Mouse (Mus musculus): Measurements from ENCODE around the gene Tenm2.

The Tenm2 gene

DNA sequence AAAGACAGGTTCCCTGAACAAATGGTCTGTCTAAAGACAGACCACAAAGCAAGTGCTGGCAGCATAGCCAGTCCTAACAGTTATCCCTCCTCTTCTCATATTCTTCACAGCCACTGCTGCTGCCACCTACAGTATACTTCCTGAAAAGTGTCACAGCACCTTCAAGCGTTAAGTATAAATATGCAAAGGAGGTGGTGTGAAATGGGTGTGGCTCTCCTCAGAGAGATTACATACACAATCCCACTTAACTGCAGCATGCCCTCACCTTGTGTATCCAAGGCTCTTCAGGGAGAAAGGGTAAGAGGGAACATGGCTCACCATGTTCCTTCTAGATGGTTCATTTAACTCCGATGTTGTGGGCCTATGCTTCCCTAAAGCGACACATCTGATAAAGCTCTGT is 1215.8 kb downstream of the Tenm2 start:
- DNase-seq: no peak

DNA sequence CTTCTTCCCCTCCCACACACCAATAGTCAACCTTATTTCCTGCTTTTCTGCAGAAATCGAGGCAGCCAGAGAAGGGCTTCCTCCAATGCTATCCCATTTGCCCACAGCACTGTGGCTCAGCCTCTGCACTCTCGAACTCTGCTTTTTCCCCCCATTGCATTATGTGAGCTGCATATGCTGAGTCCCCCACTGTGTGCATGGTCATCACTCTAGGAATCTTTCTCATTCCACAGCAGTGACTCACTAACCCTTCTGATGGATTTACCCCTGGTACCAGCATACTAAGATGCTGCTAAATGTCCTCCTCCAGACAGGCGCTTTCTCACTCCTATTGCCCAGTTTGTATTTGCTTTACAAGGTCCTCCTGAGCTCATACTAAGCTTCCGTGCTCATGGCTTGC is 1222.6 kb downstream of the Tenm2 start:
- no peak for DNase-seq

DNA sequence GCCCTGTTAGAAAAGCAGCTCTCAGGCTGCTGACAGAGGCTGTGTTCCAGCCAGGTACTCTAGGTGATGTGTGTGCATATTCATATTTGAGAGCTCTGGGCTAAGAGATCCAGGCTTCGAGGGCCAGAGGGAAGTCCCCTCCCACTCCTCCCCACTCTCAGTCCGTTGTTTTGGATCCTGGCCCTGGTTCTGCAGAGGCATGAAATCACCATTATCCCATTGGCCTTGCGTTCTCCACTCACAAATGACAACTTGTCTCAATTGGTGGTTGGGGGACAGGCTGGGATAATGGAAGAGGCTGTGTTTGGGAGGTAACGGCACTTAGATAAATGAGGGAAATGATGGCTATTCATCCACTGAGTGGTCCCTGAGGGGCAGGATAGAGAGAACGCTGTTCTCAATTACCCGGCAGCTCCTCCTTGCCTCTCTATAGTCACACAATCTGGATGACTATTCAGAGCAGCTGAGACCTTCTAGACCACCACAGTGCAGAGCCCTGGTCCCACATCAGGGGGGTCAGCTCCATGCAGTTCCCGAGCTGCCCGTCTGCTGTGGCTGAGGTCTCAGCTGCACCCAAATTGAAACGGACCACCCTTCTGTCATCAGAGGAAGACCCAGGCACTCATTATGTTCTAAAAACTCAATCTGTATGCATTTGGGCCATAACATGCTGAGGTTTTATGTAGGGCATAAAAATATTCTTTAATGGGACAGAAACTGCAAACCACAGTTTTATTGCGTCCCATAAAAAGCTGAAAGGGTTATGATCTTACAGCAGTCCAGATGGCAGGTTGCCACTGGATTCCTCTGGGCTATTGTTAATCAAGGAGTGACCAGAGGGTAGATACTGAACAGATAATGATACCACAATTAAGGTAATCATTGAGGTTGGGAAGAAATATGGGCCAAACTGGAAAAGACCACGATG is 1226.2 kb downstream of the Tenm2 start:
- DNase-seq: no peak

DNA sequence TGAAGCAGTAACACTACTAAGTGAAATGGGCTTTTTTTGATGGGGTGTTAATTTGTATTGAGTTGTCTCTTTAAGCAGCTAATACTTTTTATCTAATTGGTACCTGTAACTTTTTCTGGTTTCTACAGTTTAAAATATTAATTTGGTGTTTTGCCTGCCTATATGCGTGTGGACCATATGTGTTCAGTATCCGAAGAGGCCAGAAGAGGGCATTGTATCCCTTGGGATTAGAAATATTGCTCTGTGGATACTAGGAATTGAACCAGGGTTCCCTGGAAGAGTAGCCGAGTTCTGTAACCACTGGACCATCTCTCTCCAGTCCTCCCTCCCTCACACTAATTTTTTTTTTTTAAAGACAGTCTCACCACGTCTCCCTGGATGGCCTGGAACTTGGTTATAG is 1232.9 kb downstream of the Tenm2 start:
- peak; percentile 28 for DNase-seq

DNA sequence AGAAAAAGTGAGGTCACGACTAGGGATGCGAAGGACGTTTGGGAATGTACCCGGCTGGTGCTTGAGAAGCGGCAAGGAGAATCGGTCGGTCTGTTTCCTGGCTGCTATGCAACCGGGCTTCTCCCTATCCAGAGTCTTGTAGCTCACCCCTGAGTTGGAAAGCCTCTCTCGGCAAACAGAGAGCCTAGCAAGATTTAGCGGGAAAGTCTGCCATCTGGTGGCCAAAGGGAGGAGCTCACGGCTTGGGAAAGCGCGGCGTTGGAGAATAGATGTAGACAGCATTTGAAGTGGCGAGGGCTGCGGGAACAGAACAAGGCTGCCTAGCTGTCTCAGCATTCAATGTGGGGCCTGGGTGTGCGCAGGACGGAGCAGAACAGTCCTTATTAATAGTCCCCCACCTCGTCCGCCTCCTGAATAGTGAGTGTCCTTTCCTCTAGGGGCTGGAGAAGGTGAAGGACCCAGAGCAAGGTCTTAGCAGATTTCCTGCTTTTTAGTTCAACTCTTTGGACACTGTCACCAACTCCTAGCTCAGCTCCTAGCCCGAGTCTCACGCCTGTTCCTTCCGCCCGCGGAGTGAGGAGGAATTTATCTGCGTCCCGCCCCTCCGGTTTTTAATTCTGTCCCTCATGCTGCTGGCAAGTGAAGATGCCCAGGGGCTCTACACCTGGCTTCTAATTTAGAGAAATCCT is 1234.3 kb downstream of the Tenm2 start:
- DNase-seq: peak; percentile 91

DNA sequence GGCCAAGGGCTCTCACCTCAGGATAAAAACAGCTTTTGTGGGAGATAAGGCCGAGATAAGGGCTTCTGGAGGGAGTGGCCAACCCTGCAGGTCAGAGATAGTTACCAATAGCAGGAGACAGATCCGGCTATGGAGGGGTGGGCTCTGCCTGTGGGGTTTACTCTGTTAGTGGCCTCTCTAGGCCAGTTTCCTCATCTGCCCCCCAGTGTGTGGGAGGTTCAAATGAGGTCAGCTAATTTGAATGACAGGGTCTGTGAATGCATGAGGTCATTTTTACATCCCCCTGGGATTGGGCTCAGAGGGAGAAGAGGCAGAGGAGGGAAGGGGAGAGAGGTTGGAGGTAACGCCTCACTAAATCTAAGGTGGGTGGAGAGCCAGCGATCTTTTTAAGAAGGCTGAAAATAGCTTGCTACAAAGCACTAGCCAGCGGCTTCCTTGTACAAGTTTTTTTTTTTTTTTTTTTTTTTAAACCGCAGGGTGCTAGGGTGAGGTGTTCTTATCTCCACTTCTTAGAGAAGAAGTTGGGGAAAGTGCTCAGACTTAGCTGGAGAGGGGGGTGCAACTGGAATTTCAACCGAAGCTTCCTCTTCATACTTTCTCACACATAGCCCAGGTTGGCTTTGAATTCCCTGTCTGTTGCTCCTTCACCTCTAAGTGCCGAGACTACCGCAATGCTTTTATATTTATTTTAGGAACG is 1235.0 kb downstream of the Tenm2 start:
- DNase-seq: no peak

DNA sequence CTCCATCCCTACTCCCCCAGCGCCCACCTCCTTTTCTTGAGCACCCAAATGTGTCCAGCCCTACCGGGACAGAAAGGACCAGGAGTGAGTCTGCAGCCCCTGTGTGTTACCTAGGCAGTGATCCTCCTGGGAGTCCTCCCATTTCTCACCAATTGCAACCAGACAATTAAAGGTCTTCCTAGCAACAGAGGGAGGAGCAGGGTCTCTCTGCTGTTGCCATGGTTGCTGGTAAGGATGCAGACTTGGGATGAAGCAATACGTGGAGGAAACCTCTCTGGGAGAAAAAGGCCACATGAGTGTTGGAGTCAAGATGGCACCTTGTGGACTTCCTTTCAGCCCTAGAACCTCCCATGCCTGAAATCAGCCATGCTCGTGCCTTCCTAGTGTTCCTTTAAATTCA is 1235.7 kb downstream of the Tenm2 start:
- DNase-seq: no peak

DNA sequence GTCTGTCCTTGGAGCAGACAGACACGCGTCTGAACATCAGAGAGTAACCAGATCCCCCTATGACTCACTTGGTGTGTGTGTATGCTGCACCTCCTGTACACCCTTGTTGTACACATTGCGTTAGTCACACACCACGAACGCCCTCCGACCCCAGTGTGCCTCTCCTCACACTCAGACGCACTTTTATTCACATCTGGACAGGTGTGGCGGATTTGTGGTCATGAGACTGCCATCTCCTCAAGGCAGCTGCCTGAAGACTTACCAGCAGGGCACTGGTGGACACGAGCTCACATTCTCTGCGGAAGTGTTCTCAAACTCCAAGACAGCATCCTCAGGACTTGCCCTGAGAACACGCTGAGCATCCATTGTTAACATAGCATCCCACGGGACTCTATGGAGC is 1237.7 kb downstream of the Tenm2 start:
- DNase-seq: no peak

DNA sequence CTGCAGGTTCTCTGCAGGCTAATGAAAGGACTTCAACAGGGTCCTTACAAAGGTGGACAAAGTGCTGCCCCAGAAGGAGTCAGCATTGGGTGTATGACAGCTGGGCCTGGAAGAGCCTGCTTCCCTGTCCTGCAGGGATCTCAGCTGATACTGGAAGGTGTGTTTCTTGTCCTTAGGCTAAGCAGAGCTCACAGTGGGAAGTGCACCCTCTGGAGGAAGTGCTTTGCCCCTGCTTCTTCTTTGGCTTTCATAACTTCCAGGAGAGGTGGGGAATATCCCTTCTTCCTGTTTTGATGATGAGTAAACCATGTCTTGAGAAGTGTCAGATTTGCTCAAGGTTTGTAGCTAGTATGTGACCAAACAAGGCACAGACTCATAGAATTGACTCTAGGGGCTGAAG is 1240.5 kb downstream of the Tenm2 start:
- peak; percentile 32 for DNase-seq

DNA sequence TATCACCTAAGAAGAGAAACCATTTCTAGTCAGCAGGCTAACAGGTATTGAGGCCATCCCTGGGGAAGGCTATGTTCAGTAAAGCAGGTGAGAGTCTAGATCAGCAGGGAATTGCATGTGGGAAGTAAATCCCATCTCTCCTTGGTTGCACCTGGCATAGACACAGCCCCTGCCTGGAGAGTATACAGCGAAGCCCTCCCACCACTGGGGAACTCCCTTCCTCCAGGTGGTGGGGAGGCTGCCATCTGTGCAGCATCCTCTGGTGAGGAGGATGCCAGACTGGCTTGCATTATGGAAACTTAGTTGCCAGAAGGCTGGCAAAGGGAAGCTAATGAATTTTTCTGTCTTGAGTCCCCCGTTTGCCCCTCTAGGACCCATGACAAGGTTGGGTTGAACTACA is 1243.9 kb downstream of the Tenm2 start:
- DNase-seq: no peak

DNA sequence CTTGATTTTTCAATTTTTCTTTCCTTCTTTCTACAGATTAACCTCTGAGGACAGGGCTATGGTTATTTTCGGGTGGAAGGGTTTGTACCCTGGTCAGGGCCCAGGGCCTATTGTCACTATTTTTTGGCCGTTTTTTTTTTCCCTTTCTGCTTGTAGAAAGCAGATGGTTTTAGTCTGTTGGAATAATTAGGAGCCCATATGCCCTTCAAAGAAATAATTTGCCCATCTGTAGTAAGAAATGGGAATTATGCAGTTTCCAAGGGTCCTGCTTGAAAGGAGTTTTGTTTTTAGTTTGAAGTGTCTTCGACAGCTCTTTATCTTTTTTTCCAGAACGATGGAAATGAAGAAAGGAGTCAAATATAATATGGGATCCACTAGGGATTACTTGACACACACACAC is 1245.8 kb downstream of the Tenm2 start:
- DNase-seq: no peak

DNA sequence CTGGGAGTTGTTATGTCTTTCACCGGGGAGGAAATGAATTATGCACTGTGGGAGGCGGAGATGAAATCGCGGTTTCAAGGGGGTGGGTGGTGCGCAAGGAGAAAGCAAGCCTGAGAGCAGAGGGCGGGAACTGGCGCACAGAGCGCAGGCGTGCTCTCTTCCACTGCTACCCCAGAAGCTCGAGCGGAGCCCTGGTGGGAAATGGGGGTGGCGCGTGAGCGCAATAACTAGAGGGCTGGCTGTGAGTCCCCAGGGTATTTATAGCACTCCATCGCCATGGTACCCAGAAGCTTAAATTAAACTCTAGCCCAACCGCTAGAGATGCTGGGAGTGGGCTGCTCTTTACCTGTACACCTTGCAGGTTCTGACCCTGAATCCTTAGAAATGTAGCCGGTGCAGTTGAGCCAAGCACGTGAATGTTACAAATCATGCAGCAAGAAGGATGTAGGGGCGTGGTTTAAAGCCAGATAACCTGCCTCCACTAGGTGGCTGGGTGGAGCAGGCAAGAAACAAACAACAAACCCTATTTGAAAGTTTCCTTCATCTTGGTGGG is 1249.8 kb downstream of the Tenm2 start:
- DNase-seq: peak; percentile 69

DNA sequence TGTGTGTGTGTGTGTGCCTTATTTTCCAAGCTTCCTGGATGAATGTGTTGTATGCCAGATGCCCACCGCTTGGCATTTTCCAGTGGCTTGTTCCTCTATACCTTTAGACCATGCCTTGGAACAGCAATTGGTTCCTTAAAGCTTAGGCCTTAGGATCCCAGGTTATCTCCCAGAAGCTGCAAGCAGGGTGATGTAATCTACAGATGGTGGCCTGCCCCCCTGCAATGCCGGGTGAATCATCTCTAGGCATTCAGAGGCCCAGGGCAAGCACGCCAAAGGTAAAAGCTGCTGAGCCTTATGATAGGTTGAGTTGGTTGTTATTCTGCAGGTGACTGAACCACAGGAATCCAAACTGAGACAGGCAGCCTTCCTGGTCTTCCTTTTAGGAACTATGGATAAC is 1253.0 kb downstream of the Tenm2 start:
- no peak for DNase-seq

DNA sequence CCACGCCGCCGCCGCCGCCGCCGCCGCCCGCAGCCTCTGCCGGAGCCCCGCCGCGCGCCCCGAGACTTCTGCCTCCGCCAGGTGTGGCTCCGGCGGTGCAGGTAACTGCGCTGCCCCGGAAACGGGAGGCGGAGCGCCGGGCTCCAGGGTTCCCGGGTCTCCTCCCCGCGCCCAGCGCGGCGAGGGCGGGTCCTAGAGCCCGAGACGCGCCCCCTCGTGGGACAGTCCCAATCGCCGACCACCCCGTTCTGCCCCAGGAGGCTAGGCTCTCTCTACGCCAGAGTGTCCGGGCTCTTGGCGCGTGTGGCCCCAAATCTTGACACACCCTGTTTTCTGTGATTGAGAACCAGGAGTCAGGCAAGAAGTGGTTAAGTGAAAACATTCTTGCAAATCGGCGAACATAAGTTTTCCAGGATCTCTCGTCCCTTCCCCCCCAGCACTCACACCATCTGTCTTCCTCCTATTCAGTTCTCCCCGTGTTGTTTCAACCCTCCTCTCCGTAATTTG is 1255.3 kb downstream of the Tenm2 start, which contains the start of gene Wwc1:
Gene Wwc1, minus strand, starts transcription at position 117 of the 507 bp plus-strand sequence.
- peak; percentile 80 for DNase-seq

DNA sequence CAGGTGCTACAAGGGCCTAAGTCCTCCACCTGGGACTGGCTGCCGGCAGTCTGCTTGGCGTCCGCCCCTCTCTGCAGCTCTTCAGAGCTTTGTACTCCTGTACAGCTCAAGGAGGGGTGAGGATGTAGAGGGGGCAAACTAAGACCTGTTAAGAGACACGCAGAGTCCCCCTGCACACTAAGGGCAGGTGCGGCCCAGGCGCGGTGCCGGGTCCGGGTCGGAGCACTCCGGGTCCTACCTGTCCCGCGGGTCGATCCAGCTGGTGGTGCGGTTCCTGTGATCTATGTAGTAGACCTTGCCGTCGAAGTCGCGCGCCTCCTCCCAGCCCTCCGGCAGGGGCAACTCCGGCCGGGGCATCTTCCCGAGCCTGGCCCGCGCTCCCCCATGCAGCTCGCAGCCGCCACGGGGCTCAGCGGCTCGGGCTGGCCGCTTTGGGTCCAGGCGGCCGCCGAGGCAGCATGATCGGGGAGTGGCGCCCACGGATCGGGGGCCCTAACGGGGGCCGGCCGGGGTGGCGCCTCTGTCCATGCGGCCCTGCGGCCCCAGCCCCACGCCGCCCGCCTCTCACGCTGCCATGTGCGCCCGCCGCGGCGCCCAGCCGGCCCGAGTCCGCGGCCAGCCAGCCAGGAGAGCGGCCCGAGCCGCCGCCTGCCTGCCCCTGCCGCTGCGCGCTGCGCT is 1255.9 kb downstream of the Tenm2 start:
- no peak for DNase-seq

DNA sequence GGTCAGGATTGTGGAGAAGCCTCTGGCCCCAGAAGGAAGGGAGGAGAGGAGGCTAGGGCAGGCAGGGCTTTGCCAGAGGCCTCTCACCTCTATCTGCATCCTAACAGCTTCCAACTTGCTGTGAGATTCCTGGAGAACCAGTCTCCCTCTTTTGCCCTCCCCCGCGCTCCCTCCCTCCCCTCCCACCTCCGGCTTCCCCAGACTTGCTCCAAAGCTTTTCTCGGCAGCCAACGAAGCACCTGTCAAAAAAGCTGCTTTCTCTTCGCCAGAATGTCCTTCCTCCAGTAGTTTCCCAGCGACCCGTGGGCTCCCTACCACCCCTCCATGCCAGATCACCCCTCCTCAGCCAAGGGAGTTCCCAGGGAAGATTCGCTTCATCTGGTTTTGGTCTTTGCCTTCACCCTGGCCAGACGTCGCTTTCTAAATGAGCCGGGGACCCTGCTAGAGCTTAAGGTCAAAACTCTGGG is 1256.5 kb downstream of the Tenm2 start:
- no peak for DNase-seq

DNA sequence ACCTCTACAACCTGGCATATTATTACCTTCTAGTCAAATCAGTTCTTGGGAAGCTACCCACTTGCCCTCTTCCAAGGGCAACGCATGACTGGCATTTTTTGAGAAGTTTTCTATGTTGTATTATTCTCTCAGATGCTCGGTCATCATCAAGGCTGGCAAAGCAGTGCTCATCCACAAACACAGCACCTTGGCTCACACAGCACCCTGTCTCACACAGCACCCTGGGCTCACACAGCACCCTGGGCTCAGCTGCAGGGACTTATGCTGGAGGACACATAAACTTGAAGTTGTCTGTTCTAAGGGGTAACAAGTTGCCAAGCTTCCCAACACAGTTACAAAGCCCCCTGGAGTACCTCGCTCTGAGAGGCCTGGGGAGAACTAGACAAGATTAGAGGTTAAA is 1258.0 kb downstream of the Tenm2 start:
- no peak for DNase-seq

DNA sequence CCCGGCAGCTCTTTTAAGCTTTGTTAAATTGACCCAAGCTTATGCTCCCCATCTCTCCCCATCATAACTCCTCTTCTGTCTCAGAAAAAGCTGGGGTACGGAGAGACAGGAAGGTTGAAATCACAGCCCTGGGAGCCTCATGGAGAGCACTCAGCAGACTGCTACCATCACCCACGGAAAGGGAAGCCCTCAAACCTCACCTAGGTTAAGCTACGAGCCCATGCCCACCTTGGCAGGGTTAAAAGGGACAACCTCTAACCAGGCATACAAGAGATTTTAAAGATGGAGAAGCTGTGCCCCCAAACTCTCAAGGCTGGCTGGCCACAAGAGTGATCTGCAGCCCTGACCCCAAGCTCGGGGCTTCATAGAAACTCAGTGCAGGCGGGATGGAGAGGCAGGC is 1258.7 kb downstream of the Tenm2 start:
- DNase-seq: no peak

DNA sequence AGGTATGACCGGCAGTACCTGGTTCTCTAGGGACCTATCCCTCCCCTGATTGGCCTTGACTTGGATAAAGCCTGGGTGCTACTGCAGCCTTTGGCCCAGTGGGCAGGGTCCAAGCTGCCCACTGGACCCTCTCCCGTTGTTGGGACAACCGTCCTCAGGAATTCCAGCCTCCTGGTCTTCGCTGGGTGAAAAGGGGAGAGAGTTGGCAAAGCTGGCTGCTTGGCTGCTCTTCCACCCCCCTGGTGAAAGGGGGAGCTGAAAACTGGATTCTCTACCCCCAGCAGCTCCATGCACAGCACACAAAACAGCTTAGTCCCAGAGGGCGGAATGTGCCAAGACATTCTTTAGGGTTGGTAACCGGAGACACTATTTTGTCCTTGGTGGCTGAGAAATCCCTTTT is 1259.3 kb downstream of the Tenm2 start:
- DNase-seq: no peak

DNA sequence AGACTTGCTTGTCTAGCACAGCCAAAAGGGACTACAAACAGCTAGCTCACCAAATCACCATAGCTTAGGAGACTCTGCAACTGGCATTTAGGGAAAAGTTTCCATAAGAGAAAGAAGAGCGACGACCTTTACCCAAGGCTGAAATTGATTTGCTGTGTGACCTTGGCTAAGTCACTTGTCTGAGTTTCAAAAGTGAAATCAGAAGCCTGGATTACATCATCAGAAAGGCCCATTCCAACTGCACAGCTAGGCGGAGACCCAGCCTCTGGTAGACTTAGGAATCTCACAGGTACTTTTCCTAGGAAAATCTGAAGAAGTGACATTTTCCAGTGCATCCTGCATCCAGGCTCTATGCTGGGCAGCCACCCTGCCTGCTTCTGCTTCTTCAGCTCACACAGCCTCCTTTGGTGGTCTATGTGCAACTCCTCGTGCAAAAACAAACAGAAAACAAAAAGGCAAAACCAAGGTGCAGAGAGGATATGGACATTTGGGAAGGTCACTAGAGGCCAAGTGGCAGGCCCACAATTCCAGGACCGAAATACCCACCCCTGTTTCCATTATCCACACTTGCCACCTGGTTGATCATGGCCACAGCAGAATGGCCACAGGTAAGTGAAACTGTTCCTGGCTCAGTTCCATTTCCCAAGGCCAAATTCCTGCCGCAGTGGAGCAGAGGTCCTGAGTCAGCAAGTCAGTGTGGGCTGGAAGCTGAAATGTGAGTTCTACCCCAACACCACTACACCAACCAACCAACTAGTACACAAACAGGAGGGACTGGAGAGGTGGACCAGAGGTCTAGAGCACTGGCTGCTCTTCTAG is 1260.9 kb downstream of the Tenm2 start:
- peak; percentile 44 for DNase-seq

DNA sequence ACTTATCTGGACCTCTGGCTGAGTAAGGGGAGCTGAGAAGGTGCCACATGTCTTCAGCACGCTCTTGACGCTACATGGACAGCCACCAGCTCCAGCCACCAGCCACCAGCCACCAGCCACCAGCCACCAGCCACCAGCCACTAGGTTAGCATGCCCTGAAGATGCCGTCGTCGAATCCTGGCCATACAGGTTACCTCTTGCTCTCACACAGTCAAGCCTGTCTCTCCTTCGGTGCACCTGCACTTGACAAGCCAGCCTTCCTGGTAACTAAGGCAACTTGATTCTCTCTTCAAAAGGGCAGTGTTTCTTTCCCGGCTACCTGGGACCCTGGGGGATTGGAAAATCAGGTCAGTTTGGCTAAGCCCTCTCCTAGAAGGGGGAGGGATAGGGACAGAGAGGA is 1262.6 kb downstream of the Tenm2 start:
- no peak for DNase-seq

All from lung, postnatal 36 days (tissue).